Mouse (Mus musculus) brain, embryonic 14.5 days (tissue): ENCODE data around the gene Mob3b.

Experiments
- CTCF ChIP-seq: fragments of 200-500 bp; IDR thresholded peaks from 2 replicates; pipeline ENCODE4 v1.5.1; 2012; ENCODE audit warnings: inconsistent platforms, mild to moderate bottlenecking, moderate library complexity, borderline replicate concordance; ENCODE audit not compliant: insufficient read depth, insufficient read length; ENCODE audit errors: extremely low read depth
- POLR2A ChIP-seq: fragments of 200-500 bp; IDR thresholded peaks from 2 replicates; pipeline ENCODE4 v1.6.1; 2012; ENCODE audit warnings: mild to moderate bottlenecking, inconsistent platforms, borderline replicate concordance; ENCODE audit not compliant: poor library complexity, insufficient read depth, insufficient read length, severe bottlenecking; ENCODE audit errors: extremely low read depth

DNA sequence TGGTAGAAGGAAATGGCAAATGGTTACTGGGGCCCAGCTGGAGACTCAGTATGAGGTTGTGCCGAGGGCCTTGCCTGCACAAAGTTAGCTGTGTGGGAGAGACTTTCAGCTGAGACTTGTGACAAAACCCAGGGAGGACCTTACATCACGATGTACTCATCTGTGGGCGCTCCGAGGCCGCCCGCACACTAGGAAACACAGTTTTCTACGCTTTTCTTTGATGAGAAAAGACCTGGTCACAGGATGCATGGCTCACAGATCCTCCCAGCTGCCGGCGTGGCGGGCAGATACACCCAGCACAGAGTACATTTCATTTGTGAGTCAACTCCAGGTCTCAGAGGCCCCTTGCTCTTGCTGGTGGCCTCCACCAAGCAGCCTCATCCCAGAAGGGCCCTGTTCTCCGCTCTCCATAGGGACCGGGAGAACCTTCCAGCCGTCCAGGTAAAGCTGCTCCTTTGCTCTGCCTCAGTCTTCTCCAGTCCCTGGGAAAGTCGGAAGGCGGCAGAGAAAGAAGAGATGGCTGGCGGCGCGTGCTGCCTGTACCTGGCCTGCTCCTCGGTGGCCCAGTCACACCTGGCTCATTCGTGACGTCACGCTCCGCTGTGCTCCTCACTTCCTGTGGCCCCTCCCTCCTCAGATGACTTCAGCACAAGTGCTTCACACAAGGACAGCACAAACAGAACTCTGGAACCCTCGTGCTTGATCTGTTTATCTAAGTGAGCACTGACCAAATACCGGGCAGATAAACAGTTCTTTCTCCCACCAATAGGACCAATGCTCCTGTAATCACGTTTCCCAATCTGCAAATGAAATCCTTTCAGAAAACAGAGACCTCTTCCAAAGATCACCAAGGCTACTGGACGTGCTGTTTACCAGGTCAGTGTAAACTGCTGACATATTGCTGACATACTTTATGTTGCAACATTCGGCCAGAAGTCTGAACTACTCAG is 60.8 kb downstream of the Mob3b start:
- TF ChIP-seq CTCF, result no peak
- TF ChIP-seq POLR2A, result no peak
